Mouse (Mus musculus) limb, embryonic 12.5 days (tissue): ENCODE results near the gene Pde4c. TPM values are rescaled to one million over a fixed set of nuclear protein-coding genes. Genes with fewer than 3 reads are reported as not detected.

Experiments used
- ATAC-seq: fragments of 200-750 bp; cut with Nextera tagmentation; 2 replicates; pipeline ENCODE4 v1.8.0; 2017; ENCODE audit warnings: low read depth, moderate TSS enrichment; ENCODE audit not compliant: insufficient number of reproducible peaks, insufficient read depth, low FRiP score, low TSS enrichment
- H3K27ac ChIP-seq: fragments of 300-500 bp; sonication (generic); 2 replicates; pipeline ENCODE4 v1.5.1; 2016; ENCODE audit warnings: mild to moderate bottlenecking, moderate library complexity
- H3K27me3 ChIP-seq: fragments of 300-500 bp; sonication (generic); 2 replicates; pipeline ENCODE4 v1.6.1; 2016; ENCODE audit warnings: mild to moderate bottlenecking, moderate library complexity
- H3K36me3 ChIP-seq: fragments of 300-500 bp; sonication (generic); 2 replicates; pipeline ENCODE4 v1.6.1; 2016; ENCODE audit warnings: mild to moderate bottlenecking, moderate library complexity
- H3K4me1 ChIP-seq: fragments of 300-500 bp; sonication (generic); replicated peaks from 2 replicates; pipeline ENCODE4 v1.6.1; 2016
- H3K4me2 ChIP-seq: fragments of 300-500 bp; sonication (generic); 2 replicates; pipeline ENCODE4 v1.6.1; 2016; ENCODE audit warnings: mild to moderate bottlenecking, moderate library complexity
- H3K4me3 ChIP-seq: fragments of 300-500 bp; sonication (generic); replicated peaks from 2 replicates; pipeline ENCODE4 v1.5.1; 2016; ENCODE audit warnings: mild to moderate bottlenecking
- H3K9ac ChIP-seq: fragments of 300-500 bp; sonication (generic); replicated peaks from 2 replicates; pipeline ENCODE4 v1.6.1; 2016; ENCODE audit warnings: mild to moderate bottlenecking, moderate library complexity
- H3K9me3 ChIP-seq: fragments of 300-500 bp; sonication (generic); 2 replicates; pipeline ENCODE4 v1.6.1; 2016; ENCODE audit warnings: mild to moderate bottlenecking, moderate library complexity
- WGBS: fragments of 180-500 bp; shearing (Covaris S2); methylation state at CpG from one replicate; pipeline ENCODE4 v1.1.7; 2016; 5-methylcytosine and 5-hydroxymethylcytosine counted together
- polyA plus RNA-seq: library from polyadenylated mRNA; unstranded; fragments of >200 nt; fragmentation: Nextera tagmentation; extraction: Ambion mirVana; gene quantifications from 2 replicates; pipeline ENCODE4 v1.2.1, GENCODE M21; 2016

Pde4c gene
- polyA plus RNA-seq, 1 experiment from 2014 or later, result 0.33 TPM

DNA sequence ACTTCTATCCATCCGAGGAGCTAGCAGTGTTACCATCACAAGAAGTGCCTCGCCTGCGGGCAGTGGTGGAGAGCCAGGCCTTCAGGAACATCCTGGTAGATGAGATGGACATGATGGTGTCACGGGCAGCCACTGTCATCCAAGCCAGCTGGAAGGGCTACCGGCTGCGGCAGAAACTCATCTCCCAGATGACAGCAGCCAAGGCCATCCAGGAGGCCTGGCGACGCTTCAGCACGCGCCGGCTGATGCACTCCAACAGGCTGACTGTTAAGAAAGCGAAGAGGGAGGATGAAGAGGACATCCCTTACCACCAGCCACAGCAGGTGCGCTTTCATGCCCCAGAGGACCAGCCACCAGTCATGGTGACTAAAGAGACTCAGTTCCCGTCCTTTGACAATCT lies 15.2 kb upstream of the Pde4c start:
- no peak overlapping the region for H3K9ac ChIP-seq
- H3K27ac ChIP-seq, result no peak overlapping the region
- peaks cover 4% of the 10 kb centered on the region; the same call in 1 of the 2 replicates for H3K36me3 ChIP-seq
- no peak overlapping the region for H3K4me3 ChIP-seq
- 89% methylated on average over 14 of the region's 14 CpGs for WGBS
- no peak for ATAC-seq
- H3K27me3 ChIP-seq, result no peaks in the 10 kb centered on the region
- H3K4me2 ChIP-seq, result no peak overlapping the region
- H3K4me1 ChIP-seq, result no peaks in the 10 kb centered on the region
- H3K9me3 ChIP-seq, result 0 out of 2 replicates have a peak, but pooled peaks cover 4% of the 10 kb centered on the region

DNA sequence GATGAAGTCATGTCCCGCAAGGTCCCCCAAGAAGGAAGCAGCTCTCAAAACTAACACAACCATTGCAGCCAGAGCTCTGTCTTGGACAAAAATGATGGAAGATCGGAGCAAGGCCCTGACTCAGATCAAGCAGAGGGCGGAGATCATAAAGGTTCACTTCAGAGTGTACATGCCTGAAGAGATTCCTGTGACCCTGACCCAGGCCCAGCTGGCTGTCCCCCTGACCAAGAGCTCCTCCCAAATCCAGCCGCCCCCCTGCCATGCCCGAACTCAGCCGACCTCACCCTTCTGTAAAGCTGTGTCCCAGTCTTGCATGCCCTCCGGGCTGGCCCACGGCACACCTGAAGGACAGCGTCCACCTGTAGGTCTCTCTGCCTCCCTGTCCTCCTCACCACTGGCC lies 13.7 kb upstream of the Pde4c start:
- 88% methylated on average over 9 of the region's 9 CpGs for WGBS
- Histone ChIP-seq H3K9ac (no peak overlapping the region), H3K9me3 (0 out of 2 replicates have a peak, but pooled peaks cover 4% of the 10 kb centered on the region), H3K36me3 (no peaks in the 10 kb centered on the region), H3K27me3 (no peaks in the 10 kb centered on the region), H3K4me1 (no peaks in the 10 kb centered on the region), H3K27ac (no peak overlapping the region), H3K4me3 (no peak overlapping the region), H3K4me2 (no peak overlapping the region)
- ATAC-seq, result no peak

DNA sequence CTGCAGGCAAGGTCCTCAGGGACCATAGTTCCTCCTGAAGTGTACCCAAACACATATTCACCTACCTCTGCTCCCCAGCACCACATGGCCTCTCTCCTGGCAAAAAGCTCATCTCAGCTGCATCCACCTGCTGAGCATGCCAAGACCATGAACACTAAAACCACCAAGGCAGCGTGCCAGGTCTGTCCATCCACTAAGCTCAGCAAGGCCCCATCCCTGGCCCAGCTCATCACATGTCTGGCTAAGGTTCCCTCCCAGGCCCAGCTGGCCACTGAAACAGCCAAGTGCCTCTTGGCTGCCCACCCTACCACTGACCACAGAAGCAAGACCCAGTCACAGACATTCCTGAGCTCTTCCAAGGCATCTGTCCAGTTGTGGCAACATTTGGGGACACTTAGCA lies 13.2 kb upstream of the Pde4c start:
- Histone ChIP-seq H3K36me3 (no peaks in the 10 kb centered on the region), H3K4me1 (no peaks in the 10 kb centered on the region), H3K4me2 (no peak overlapping the region), H3K9me3 (0 out of 2 replicates have a peak, but pooled peaks cover 4% of the 10 kb centered on the region), H3K27me3 (no peaks in the 10 kb centered on the region), H3K27ac (no peak overlapping the region), H3K9ac (no peak overlapping the region), H3K4me3 (no peak overlapping the region)
- no peak for ATAC-seq
- 88% methylated on average over 1 of the region's 1 CpGs for WGBS

DNA sequence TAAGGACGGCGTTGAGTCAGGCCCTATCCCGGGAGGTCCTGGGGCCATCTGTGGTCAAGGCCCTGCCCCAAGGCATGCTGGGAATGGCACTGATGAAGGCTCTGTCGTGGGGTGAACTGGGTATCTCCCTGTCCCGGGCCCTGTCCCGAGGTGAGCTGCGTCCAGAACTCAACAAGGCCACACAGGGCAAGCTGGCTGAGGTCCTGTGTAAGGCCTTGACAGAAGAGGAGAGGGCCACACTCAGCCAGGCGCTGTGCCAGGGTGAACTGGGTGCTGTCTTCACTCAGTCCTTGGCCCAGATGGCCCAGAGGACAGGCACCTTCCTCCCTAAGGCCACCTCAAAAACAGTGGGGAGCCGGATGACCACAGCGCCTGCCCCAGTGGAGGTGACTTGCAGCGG lies 12.5 kb upstream of the Pde4c start:
- Histone ChIP-seq H3K4me1 (no peaks in the 10 kb centered on the region), H3K9me3 (0 out of 2 replicates have a peak, but pooled peaks cover 4% of the 10 kb centered on the region), H3K36me3 (no peaks in the 10 kb centered on the region), H3K27ac (no peak overlapping the region), H3K27me3 (no peaks in the 10 kb centered on the region), H3K9ac (no peak overlapping the region), H3K4me3 (no peak overlapping the region), H3K4me2 (no peak overlapping the region)
- ATAC-seq, result no peak
- 87% methylated on average over 11 of the region's 11 CpGs for WGBS

DNA sequence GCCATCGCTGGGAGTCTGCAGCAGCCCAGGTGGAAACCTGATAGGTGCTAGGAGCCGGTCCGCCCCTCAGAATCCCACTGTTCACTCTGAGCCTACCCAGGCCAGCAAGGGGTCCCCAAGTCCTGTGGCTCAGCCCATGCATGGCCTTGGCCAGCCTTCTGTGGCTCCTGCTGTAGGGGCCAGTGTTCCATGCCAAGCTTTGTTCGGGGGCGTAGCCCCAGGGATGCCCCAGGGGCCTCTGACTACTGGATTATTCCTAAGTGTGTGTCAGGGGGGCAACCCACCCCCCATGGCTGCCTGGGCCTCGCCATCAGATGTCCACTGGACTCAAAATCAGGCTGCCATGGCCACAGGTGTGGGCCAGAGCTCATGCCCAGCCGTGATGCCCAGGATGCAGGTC lies 9.5 kb upstream of the Pde4c start:
- H3K4me1 ChIP-seq, result no peaks in the 10 kb centered on the region
- no peak for ATAC-seq
- no peak overlapping the region; the same call in 1 of the 2 replicates for H3K27ac ChIP-seq
- H3K27me3 ChIP-seq, result no peaks in the 10 kb centered on the region
- no peaks in the 10 kb centered on the region for H3K36me3 ChIP-seq
- H3K4me2 ChIP-seq, result no peak overlapping the region
- H3K9me3 ChIP-seq, result no peaks in the 10 kb centered on the region
- H3K4me3 ChIP-seq, result no peak overlapping the region
- H3K9ac ChIP-seq, result no peak overlapping the region
- 74% methylated on average over 7 of the region's 7 CpGs for WGBS

DNA sequence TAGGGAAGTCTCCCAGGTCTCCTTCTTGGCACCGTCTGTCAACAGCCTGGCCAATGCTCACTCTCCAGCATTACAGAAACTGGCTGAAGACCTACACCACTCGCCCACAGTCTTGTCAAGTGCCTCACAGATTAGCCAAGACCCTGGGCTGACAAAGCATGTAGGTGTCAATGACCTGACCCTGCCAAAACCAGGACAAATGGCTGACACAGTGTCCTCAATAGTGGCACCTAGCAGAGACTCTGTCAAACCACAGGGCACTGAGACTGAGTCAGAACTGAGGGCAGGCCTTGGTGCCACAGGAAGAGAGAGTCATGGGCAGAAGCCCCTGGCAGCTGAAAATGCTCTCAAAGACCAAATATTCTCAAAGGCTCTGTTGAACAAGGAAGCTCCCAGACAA lies 8.4 kb upstream of the Pde4c start:
- no peak overlapping the region for H3K27ac ChIP-seq

DNA sequence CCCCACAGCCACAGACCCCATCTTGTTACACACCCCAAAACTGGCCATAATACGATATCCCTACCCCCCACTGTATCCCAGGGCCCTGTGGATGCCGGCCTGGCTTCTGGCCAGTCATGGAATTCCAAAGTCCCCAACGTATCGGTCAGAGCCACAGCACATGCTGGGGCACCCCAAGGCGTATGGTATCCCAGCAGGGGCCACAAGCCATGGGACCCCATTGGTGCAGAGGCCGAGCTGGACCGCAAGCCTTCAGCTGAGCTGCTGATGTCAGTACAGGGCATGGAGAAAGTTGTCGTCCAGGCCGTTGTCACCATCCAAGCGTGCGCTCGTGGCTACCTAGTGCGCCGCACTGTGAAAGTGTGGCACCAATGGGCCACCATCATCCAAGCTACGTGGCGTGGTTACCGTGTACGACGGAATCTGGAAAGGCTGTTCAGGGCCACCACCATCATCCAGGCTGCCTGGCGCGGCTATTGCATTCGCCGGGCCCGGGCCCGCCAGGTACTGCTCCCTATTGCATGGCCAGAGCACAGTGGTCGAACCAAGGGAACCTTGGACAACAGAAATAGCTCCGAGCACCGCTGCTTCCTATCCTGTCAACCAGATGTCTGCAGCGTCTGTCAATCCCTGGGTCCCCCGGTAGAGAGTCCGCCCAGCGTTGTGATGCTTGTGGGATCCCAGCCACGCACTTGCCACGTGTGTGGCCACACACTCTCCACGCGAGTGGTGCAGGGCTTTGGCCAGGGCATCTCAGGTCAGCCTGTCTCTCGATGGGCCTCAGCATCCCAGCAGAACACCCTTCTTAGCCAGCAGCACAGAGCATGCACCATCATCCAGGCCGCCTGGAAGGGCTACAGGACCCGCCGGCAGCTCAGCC lies 6.8 kb upstream of the Pde4c start:
- Histone ChIP-seq H3K9ac (no peak overlapping the region), H3K27ac (no peak overlapping the region), H3K4me1 (no peaks in the 10 kb centered on the region), H3K27me3 (peaks cover 4% of the 10 kb centered on the region; the same call in 1 of the 2 replicates), H3K9me3 (no peaks in the 10 kb centered on the region), H3K36me3 (no peaks in the 10 kb centered on the region), H3K4me2 (no peak overlapping the region), H3K4me3 (no peak overlapping the region)
- WGBS, result 82% methylated on average over 40 of the region's 40 CpGs
- ATAC-seq, result no peak

More for the DNA sequence above, 8.4 kb upstream of the Pde4c start:
- Histone ChIP-seq H3K36me3 (no peaks in the 10 kb centered on the region), H3K4me3 (no peak overlapping the region), H3K27me3 (peaks cover 4% of the 10 kb centered on the region; the same call in 1 of the 2 replicates), H3K9ac (no peak overlapping the region), H3K9me3 (no peaks in the 10 kb centered on the region), H3K4me1 (no peaks in the 10 kb centered on the region), H3K4me2 (no peak overlapping the region)
- ATAC-seq, result no peak
- 55% methylated on average over 2 of the region's 2 CpGs for WGBS

DNA sequence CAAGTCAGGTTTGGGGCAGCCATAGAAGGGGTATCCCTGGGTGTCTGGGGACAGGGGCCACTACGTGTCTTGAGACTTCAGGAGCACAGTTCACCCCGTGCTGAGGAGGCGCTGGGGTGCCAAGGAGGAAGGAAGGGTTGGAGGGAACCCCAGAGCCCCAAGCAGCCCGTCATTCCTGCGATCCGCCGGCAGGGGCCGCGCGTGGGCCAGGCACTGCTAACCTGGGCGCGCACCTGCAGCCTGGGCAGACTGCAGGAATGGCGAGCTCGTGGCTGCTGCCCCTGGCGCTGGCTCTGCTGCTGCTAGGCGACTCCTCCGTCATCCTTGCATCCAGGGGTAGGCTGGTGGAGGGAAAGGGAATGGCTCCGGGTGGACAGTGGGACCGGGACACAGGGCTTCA lies 5.2 kb upstream of the Pde4c start, which contains the start of gene Gm3336:
Gene Gm3336 (plus strand): TSS at position 247 of the 400 bp plus-strand sequence.
- H3K9ac ChIP-seq, result no peak within 1 kb of the TSS
- no peaks in the 10 kb centered on the region for H3K4me1 ChIP-seq
- H3K4me3 ChIP-seq, result no peak within 1 kb of the TSS
- no peak within 1 kb of the TSS for H3K4me2 ChIP-seq
- peaks cover 4% of the 10 kb centered on the region; the same call in 1 of the 2 replicates for H3K27me3 ChIP-seq
- H3K27ac ChIP-seq, result no peak within 1 kb of the TSS
- ATAC-seq, result no peak; the same call in 1 of the 2 replicates
- 3% methylated on average over 19 of the region's 19 CpGs for WGBS
- H3K9me3 ChIP-seq, result no peaks in the 10 kb centered on the region
- no peaks in the 10 kb centered on the region for H3K36me3 ChIP-seq

DNA sequence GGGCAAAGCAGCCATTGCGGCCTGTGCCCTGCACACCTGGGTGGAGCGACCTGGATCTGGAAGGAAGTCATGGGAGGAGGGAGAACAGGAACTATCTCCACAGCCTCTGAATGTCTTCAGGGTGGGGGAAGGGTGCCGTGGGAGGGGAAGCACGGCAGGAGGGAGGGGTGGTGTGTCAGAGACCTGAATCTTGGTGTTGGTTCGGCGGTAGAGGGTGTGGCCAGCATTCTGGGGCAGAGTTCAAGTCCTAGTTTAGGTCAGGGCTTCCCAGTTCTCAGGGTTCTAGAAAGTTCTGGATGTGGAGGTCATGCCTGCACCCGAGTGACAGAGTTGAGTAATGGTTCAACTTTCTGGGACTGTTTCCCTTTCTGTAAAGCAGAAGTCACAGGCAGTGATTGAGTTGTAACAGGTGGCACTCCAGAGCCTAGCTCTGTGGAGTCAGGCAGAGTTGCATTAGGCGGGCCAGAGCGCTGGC lies 3.7 kb upstream of the Pde4c start:
- no peaks in the 10 kb centered on the region for H3K9me3 ChIP-seq
- H3K27me3 ChIP-seq, result peaks cover 8% of the 10 kb centered on the region; the same call in 1 of the 2 replicates
- 63% methylated on average over 9 of the region's 9 CpGs for WGBS
- no peak overlapping the region for H3K4me2 ChIP-seq
- H3K27ac ChIP-seq, result no peak overlapping the region
- H3K4me1 ChIP-seq, result no peaks in the 10 kb centered on the region
- no peaks in the 10 kb centered on the region for H3K36me3 ChIP-seq
- no peak for ATAC-seq
- H3K4me3 ChIP-seq, result no peak overlapping the region
- no peak overlapping the region for H3K9ac ChIP-seq

DNA sequence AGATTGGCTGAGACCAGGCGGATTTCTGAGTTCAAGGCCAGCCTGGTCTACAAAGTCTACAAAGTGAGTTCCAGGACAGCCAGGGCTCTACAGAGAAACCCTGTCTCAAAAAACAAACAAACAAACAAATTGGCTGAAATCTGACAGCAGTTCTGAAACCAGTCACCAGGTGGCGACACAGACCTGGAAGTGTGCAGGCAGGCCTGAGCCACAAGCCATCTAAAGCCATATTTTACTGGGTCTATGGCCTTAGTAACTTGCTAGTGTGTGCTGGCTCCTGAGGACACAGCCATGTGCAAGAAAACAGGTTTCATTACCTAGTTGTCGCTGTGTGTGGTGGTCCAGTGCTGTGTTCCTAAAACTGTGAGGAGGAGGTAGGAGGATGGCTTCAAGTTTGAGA lies 2.8 kb upstream of the Pde4c start:
- no peak overlapping the region; the same call in 1 of the 2 replicates for H3K9ac ChIP-seq
- peak; percentile 23; the same call in 1 of the 2 replicates for ATAC-seq
- no peak overlapping the region for H3K4me3 ChIP-seq
- no peaks in the 10 kb centered on the region for H3K36me3 ChIP-seq
- H3K4me2 ChIP-seq, result no peak overlapping the region
- no peaks in the 10 kb centered on the region for H3K9me3 ChIP-seq
- H3K27me3 ChIP-seq, result peaks cover 11% of the 10 kb centered on the region
- H3K27ac ChIP-seq, result no peak overlapping the region
- 6% methylated on average over 3 of the region's 3 CpGs for WGBS
- no peaks in the 10 kb centered on the region for H3K4me1 ChIP-seq

DNA sequence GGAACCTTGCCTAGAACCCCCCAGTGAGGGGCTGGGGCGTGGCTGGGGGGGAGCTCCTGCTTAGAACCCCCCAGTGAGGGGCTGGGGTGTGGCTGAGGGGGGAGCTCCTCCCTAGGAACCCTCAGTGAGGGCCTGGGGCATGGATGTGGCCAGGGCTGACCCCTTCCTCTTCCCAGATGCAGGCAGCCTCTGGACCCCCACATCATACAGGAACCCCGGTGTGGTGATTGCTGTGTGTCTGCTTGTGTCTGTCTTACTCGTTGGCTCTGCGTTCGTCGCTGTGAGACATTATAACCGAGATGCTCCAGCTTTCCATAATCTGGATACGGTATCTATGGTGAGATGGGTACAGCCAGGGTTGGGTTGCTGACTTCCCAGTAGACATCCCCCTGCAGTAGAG lies 1.9 kb upstream of the Pde4c start:
- no peak for ATAC-seq
- H3K9ac ChIP-seq, result no peak overlapping the region
- H3K27me3 ChIP-seq, result peaks cover 20% of the 10 kb centered on the region
- H3K4me1 ChIP-seq, result no peaks in the 10 kb centered on the region
- no peaks in the 10 kb centered on the region for H3K36me3 ChIP-seq
- H3K4me3 ChIP-seq, result no peak overlapping the region
- WGBS, result 80% methylated on average over 8 of the region's 8 CpGs
- H3K27ac ChIP-seq, result no peak overlapping the region
- H3K9me3 ChIP-seq, result no peaks in the 10 kb centered on the region
- no peak overlapping the region for H3K4me2 ChIP-seq
